Mouse (Mus musculus) E14TG2a.4 (cell line): ENCODE measurements at regions not wholly inside any gene's neighbourhood (a gene's known extent, or its start where the extent isn't known, plus 50 kb on each side); places are given as distances from the start of the nearest gene placed in this dataset.

Source experiments
- CTCF ChIP-seq: conservative IDR thresholded peaks from 2 replicates; pipeline ENCODE4 v1.5.1; 2014; ENCODE audit warnings: low read length
- POU5F1 ChIP-seq: IDR thresholded peaks from 2 replicates; pipeline ENCODE4 v1.6.1; 2014; ENCODE audit warnings: low read length, borderline replicate concordance

DNA sequence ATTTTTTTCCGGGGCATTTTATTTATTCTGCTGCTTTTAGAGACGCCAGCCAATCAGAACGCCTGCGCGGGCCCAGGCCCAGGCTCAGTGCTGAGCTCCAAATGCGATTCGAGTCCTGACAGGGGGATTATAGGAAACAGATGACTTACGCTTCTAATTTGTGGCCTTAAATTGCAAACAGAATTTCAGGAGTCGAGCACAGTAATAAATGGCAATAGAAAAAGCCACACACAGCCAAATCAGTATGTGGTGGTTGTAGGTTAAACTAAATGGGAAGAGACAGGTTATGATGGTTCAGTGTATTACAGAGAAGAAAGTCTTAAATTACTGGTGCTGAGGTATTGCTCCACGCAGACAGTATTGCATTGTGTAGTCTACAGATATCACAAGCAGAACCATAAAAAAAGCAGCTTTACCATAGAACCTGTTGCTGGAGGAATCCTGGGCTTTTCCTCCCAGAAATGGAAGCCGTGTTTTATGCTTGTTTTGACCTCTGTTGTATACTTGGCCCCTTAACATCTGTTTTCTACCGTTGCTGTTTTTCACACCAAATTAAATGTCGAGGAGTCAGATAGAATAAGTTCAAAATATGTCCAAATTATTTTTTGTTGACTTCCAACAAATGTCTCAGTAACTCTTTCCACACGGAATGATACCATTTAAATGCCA lies 110.2 kb upstream of the Zeb2 start:
- TF ChIP-seq CTCF (no peak), POU5F1 (no peak)
